Mouse (Mus musculus) neural tube, embryonic 11.5 days (tissue): ENCODE results near the gene Pygo2. TPM values are rescaled to one million over a fixed set of nuclear protein-coding genes. Genes with fewer than 3 reads are reported as not detected.

ENCODE experiments used
- ATAC-seq: fragments of 200-750 bp; cut with Nextera tagmentation; 2 replicates; pipeline ENCODE4 v1.8.0; 2017; ENCODE audit warnings: moderate number of reproducible peaks, mild to moderate bottlenecking, moderate TSS enrichment, moderate library complexity; ENCODE audit not compliant: insufficient read depth, low FRiP score, low TSS enrichment
- DNase-seq: peaks from one replicate; pipeline ENCODE4 v3.0.0-alpha.2; 2015; ENCODE audit warnings: low spot score
- H3K27ac ChIP-seq: fragments of 300-500 bp; sonication (generic); 2 replicates; pipeline ENCODE4 v1.5.1; 2014; ENCODE audit warnings: low read depth, mild to moderate bottlenecking, low read length
- H3K27me3 ChIP-seq: fragments of 300-500 bp; sonication (generic); 2 replicates; pipeline ENCODE4 v1.6.1; 2014; ENCODE audit warnings: mild to moderate bottlenecking, low read length, mixed read lengths; ENCODE audit not compliant: control insufficient read depth, insufficient read depth
- H3K36me3 ChIP-seq: fragments of 300-500 bp; sonication (generic); 2 replicates; pipeline ENCODE4 v1.6.1; 2014; ENCODE audit warnings: mild to moderate bottlenecking, low read length, moderate library complexity, mixed read lengths; ENCODE audit not compliant: control insufficient read depth, insufficient read depth
- H3K4me1 ChIP-seq: fragments of 300-500 bp; sonication (generic); 2 replicates; pipeline ENCODE4 v1.6.1; 2014; ENCODE audit warnings: low read length, mixed read lengths; ENCODE audit not compliant: control insufficient read depth, insufficient read depth
- H3K4me2 ChIP-seq: fragments of 300-500 bp; sonication (generic); 2 replicates; pipeline ENCODE4 v1.6.1; 2014; ENCODE audit warnings: low read depth, mild to moderate bottlenecking, moderate library complexity
- H3K4me3 ChIP-seq: fragments of 300-500 bp; sonication (generic); 2 replicates; pipeline ENCODE4 v1.5.1; 2014; ENCODE audit warnings: low read depth, low read length
- H3K9ac ChIP-seq: fragments of 300-500 bp; sonication (generic); 2 replicates; pipeline ENCODE4 v1.6.1; 2014; ENCODE audit warnings: mild to moderate bottlenecking, low read length
- H3K9me3 ChIP-seq: fragments of 300-500 bp; sonication (generic); 2 replicates; pipeline ENCODE4 v1.6.1; 2016; ENCODE audit warnings: low read length; ENCODE audit not compliant: control insufficient read depth
- whole genome bisulfite sequencing: fragments of 180-500 bp; shearing (Covaris S2); extraction: QIAGEN DNeasy Blood & Tissue Kit; methylation state at CpG from one replicate; pipeline ENCODE4 v1.1.7; 2014; 5-methylcytosine and 5-hydroxymethylcytosine counted together
- polyA plus RNA-seq: library from polyadenylated mRNA; unstranded; fragments of >200 nt; fragmentation: Nextera tagmentation; extraction: Ambion mirVana; gene quantifications from 2 replicates; pipeline ENCODE4 v1.2.1, GENCODE M21; 2014

The Pygo2 gene
- polyA plus RNA-seq, result 55.7 and 59.8 TPM in 2 replicates

DNA sequence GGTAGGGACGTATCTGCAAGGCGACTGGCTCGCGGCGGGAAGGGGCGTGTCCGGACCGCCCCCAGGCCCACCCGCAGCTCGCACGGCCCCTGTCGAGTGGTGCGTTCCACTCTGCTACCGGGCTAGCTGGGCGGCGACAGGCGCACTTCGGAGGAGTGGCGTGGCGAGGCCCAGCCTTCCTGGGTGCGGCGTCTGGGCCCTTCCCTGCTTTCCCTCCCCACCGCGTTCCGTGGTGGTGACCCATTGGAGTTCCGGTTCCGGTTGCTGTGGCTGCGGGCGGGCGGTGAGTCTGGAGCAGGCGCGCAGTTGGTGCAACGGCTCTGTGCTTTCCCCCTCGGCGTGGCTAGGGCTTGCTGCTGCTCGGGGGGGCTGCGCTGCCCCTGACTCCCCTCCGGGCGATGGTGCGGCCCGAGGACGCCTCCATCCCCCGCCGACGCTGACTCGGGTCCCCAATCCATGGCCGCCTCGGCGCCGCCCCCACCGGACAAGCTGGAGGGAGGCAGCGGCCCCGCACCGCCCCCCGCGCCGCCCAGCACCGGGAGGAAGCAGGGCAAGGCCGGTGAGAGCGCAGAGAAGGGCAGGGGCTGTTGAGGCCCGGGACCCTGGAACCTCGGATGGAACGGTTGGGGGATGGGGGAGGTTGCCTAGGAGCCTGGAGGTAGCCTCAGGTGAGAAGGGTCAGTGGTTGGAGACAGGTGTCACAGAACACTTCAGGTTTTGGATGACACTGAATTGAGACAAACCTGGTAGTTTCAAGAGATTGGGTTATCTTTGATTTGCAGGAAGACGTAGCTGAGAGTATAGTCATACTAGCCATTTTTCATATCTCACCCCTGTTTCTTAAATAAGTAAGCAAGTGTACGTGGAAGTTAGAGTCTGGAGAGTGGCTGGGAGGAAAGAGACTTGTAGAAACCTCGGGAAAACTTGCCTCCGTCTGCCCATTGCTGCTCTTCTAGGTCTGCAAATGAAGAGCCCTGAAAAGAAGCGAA is at the start of gene Pygo2:
Gene Pygo2, plus strand, starts transcription at position 44 of the 989 bp plus-strand sequence.
- Histone ChIP-seq H3K4me3 (peak within 1 kb of the TSS; percentile 95), H3K36me3 (peaks cover 11% of the 10 kb centered on the region; the same call in 1 of the 2 replicates), H3K27ac (peak within 1 kb of the TSS; percentile 85), H3K9ac (peak within 1 kb of the TSS; percentile 93), H3K4me1 (peaks cover 11% of the 10 kb centered on the region), H3K9me3 (no peaks in the 10 kb centered on the region), H3K27me3 (no peaks in the 10 kb centered on the region), H3K4me2 (peak within 1 kb of the TSS; percentile 77)
- WGBS, result 3% methylated on average over 68 of the region's 68 CpGs
- DNase-seq (peak; percentile 95), ATAC-seq (peak; percentile 97)

- ATAC-seq (no peak), DNase-seq (no peak)
- Histone ChIP-seq H3K4me2 (no peak overlapping the region), H3K36me3 (no peaks in the 10 kb centered on the region), H3K4me3 (no peak overlapping the region), H3K4me1 (no peaks in the 10 kb centered on the region), H3K9ac (no peak overlapping the region), H3K27ac (no peak overlapping the region), H3K9me3 (no peaks in the 10 kb centered on the region), H3K27me3 (no peaks in the 10 kb centered on the region)
- WGBS, result 94% methylated on average over 14 of the region's 14 CpGs
These were observed 49.7 kb upstream of the Pygo2 start for GRCm38 (mm10) chr3:89380291-89380690.

- DNase-seq, result no peak
- WGBS, result 93% methylated on average over 18 of the region's 18 CpGs
- H3K4me3 ChIP-seq, result no peak overlapping the region
- no peaks in the 10 kb centered on the region for H3K9me3 ChIP-seq
- no peaks in the 10 kb centered on the region for H3K27me3 ChIP-seq
- no peak overlapping the region for H3K9ac ChIP-seq
- no peaks in the 10 kb centered on the region for H3K4me1 ChIP-seq
- no peaks in the 10 kb centered on the region for H3K36me3 ChIP-seq
- no peak overlapping the region for H3K4me2 ChIP-seq
- no peak overlapping the region for H3K27ac ChIP-seq
- ATAC-seq, result no peak
These were observed 49.3 kb upstream of the Pygo2 start for GRCm38 (mm10) chr3:89380711-89381110.

DNA sequence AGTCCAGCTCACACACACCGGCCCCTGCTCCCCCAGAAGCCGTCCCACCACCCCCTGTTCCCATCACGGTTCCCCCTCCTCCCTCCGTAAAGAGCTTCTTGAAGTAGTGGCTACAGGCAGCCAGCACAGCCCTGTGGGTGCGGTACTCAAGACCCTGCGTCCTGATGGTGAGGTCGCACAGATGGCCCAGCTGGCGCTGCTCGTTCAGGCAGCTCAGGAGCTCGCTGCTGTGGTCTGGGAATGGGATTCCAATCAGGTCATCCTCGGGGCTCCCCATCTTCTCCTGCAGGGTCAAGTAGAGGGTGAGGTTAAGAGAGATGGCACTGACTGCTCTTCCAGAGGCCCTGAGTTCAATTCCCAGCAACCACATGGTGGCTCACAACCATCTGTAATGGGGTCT is 48.8 kb upstream of the Pygo2 start:
- no peak for DNase-seq
- H3K36me3 ChIP-seq, result no peaks in the 10 kb centered on the region
- H3K9ac ChIP-seq, result no peak overlapping the region
- no peaks in the 10 kb centered on the region for H3K27me3 ChIP-seq
- H3K4me1 ChIP-seq, result no peaks in the 10 kb centered on the region
- no peak overlapping the region for H3K4me3 ChIP-seq
- H3K27ac ChIP-seq, result no peak overlapping the region
- no peak for ATAC-seq
- no peak overlapping the region for H3K4me2 ChIP-seq
- WGBS, result 80% methylated on average over 11 of the region's 11 CpGs
- H3K9me3 ChIP-seq, result no peaks in the 10 kb centered on the region

DNA sequence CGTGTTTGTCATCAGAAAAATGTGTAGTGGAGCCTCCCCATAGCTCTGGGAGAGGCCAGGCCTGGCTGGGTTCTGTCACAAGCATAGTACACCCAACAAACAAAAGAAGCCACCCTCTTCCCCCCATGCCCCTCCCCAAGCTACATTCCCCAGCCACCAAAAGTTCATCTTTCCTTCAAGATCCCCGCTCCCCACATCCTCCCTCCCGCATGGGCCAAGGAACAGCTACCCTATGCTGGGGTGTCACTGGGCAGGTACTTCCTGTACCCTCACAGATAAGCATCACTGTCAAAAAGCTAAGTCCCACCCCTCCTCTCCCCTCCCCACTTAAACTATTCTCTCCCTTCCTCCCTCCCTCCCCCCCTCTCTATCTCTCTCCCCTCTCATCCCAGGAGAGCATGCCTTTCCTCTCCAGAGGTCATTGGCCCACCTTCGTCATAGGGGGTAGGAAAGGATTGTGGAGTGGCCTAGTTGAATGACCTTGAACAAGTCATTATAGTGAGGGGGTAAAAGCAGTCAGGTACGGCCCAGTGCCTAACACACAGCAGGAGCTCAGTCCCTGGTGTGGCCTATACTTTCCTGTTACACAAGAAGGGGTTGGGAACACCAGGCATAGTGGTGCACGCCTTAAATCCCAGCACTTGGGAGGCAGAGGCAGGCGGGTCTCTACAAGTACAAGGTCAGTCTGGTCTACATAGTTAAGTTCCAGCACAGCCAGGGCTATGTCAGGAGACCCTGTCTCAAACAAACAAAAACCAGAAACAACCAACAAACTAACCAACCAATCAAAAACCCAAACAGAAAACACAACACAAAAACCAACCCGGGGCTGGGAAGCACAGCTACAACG is 47.8 kb upstream of the Pygo2 start:
- Histone ChIP-seq H3K9ac (no peak overlapping the region), H3K36me3 (no peaks in the 10 kb centered on the region), H3K4me3 (no peak overlapping the region), H3K9me3 (no peaks in the 10 kb centered on the region), H3K4me1 (no peaks in the 10 kb centered on the region), H3K4me2 (no peak overlapping the region), H3K27ac (no peak overlapping the region), H3K27me3 (no peaks in the 10 kb centered on the region)
- DNase-seq (no peak), ATAC-seq (no peak)
- WGBS, result 86% methylated on average over 9 of the region's 9 CpGs

DNA sequence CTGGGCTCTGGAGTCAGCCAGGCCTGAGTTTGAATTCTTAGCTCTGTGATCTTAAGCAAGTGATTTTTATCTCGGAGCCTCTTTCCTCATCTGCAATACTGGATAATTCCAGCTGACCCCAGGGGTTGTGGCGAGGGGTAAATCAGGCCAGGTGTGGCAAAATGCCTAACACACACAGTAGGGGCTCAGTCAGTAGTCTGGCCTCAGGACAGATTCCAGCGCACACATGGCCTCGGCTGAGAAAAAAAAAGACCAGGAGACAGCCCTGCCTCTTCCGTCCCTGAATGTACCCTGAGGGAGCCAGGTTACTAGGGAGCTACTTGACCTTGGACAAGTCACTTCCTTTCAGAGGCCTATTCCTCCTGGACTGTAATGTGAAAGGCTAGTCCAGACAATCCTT is 47.1 kb upstream of the Pygo2 start:
- 86% methylated on average over 5 of the region's 5 CpGs for WGBS
- H3K27me3 ChIP-seq, result no peaks in the 10 kb centered on the region
- no peaks in the 10 kb centered on the region for H3K4me1 ChIP-seq
- no peak for DNase-seq
- H3K4me2 ChIP-seq, result no peak overlapping the region
- H3K27ac ChIP-seq, result no peak overlapping the region
- H3K9me3 ChIP-seq, result no peaks in the 10 kb centered on the region
- H3K36me3 ChIP-seq, result no peaks in the 10 kb centered on the region
- no peak overlapping the region for H3K4me3 ChIP-seq
- H3K9ac ChIP-seq, result no peak overlapping the region
- no peak for ATAC-seq

GRCm38 (mm10) chr3:89383651-89384255 is 46.3 kb upstream of the Pygo2 start:
- no peak overlapping the region for H3K4me3 ChIP-seq
- H3K4me2 ChIP-seq, result no peak overlapping the region
- WGBS, result 83% methylated on average over 5 of the region's 5 CpGs
- no peak overlapping the region for H3K9ac ChIP-seq
- no peaks in the 10 kb centered on the region for H3K9me3 ChIP-seq
- no peaks in the 10 kb centered on the region for H3K4me1 ChIP-seq
- DNase-seq (no peak), ATAC-seq (no peak)
- no peaks in the 10 kb centered on the region for H3K27me3 ChIP-seq
- H3K36me3 ChIP-seq, result no peaks in the 10 kb centered on the region
- H3K27ac ChIP-seq, result no peak overlapping the region

DNA sequence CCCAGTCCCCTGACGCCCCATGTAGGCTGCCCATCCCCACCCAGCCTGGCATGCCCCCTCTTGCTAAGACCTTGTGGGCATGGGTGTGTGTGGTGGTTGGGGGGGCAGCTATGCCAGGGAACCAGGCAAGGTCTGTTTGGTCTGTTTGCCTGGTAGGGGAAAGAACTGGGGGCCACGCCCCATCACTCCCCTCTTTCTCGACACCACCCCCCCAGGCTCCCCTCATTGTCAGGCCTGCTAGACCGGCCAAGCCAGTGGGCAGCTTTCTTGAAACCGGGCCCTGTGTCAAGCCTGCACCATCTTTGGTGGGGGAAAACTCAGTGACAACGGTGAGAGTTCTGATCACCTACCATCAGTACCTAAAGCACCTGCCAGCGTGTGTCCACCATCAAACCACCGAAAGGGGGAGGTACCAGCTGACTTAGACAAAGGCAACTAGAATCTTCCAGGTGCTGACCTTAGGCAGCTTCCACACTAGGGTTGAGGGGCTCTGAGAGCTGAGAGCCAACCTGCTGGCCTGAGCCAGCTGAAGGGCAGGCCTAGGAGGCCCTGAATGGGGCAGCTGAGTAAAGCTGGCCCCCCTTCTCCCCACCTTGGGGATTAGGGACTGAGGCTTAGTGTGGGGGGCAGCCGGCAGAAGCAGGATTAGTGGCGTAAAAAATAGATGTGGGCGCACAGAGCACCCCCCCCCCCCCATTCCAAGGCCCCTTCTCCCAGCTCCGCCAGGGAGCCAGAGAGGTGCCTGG is 45.5 kb upstream of the Pygo2 start:
- 74% methylated on average over 9 of the region's 12 CpGs for WGBS
- no peaks in the 10 kb centered on the region for H3K27me3 ChIP-seq
- H3K9me3 ChIP-seq, result no peaks in the 10 kb centered on the region
- no peak overlapping the region for H3K4me2 ChIP-seq
- DNase-seq (no peak), ATAC-seq (no peak)
- no peak overlapping the region for H3K9ac ChIP-seq
- no peak overlapping the region for H3K27ac ChIP-seq
- no peak overlapping the region for H3K4me3 ChIP-seq
- no peaks in the 10 kb centered on the region for H3K4me1 ChIP-seq
- no peaks in the 10 kb centered on the region for H3K36me3 ChIP-seq
